Mouse (Mus musculus) hindbrain, postnatal 0 days (tissue): Measurements from ENCODE around the gene Galnt10. TPM values are rescaled to one million over a fixed set of nuclear protein-coding genes. Genes with fewer than 3 reads are reported as not detected.

Experiments
- ATAC-seq: fragments of 200-750 bp; cut with Nextera tagmentation; 2 replicates; pipeline ENCODE4 v1.8.0; 2017; ENCODE audit warnings: mild to moderate bottlenecking, moderate TSS enrichment, moderate library complexity
- DNase-seq: peaks from one replicate; pipeline ENCODE4 v3.0.0-alpha.2; 2015; ENCODE audit warnings: low spot score
- H3K27ac ChIP-seq: fragments of 300-500 bp; sonication (generic); 2 replicates; pipeline ENCODE4 v1.5.1; 2014; ENCODE audit warnings: mild to moderate bottlenecking
- H3K27me3 ChIP-seq: fragments of 300-500 bp; sonication (generic); 2 replicates; pipeline ENCODE4 v1.6.1; 2014; ENCODE audit warnings: low read length, mixed read lengths; ENCODE audit not compliant: insufficient read depth
- H3K36me3 ChIP-seq: fragments of 300-500 bp; sonication (generic); 2 replicates; pipeline ENCODE4 v1.6.1; 2014; ENCODE audit warnings: low read length, mixed read lengths; ENCODE audit not compliant: insufficient read depth
- H3K4me1 ChIP-seq: fragments of 300-500 bp; sonication (generic); 2 replicates; pipeline ENCODE4 v1.6.1; 2014; ENCODE audit warnings: antibody characterized with exemption, low read length, mixed read lengths; ENCODE audit not compliant: insufficient read depth
- H3K4me2 ChIP-seq: fragments of 300-500 bp; sonication (generic); 2 replicates; pipeline ENCODE4 v1.6.1; 2014; ENCODE audit warnings: low read depth, mild to moderate bottlenecking, low read length, moderate library complexity, mixed read lengths
- H3K4me3 ChIP-seq: fragments of 300-500 bp; sonication (generic); 2 replicates; pipeline ENCODE4 v1.5.1; 2014; ENCODE audit warnings: low read length
- H3K9ac ChIP-seq: fragments of 300-500 bp; sonication (generic); replicated peaks from 2 replicates; pipeline ENCODE4 v1.6.1; 2014; ENCODE audit warnings: mild to moderate bottlenecking, low read length, moderate library complexity, mixed read lengths
- H3K9me3 ChIP-seq: fragments of 300-500 bp; sonication (generic); 2 replicates; pipeline ENCODE4 v1.6.1; 2016; ENCODE audit warnings: low read length, mixed read lengths
- CTCF ChIP-seq: IDR thresholded peaks from 2 replicates; pipeline ENCODE4 v1.5.1; 2016; ENCODE audit warnings: antibody characterized with exemption, control low read depth, low read depth
- WGBS: fragments of 180-500 bp; shearing (Covaris S2); extraction: QIAGEN DNeasy Blood & Tissue Kit; methylation state at CpG from one replicate; pipeline ENCODE4 v1.1.7; 2014; 5-methylcytosine and 5-hydroxymethylcytosine counted together
- polyA plus RNA-seq: library from polyadenylated mRNA; unstranded; fragments of >200 nt; fragmentation: Nextera tagmentation; extraction: Ambion mirVana; gene quantifications from 2 replicates; pipeline ENCODE4 v1.2.1, GENCODE M21; 2015
- total RNA-seq: library from RNA; depleted of rRNA; stranded (reverse); fragments of >200 nt; gene quantifications from 2 replicates; pipeline ENCODE4 v1.2.3, GENCODE M21; 2014

Gene Galnt10
- total and polyA plus RNA-seq, 2 experiments from 2014 or later: 10.9 to 20.3 TPM

DNA sequence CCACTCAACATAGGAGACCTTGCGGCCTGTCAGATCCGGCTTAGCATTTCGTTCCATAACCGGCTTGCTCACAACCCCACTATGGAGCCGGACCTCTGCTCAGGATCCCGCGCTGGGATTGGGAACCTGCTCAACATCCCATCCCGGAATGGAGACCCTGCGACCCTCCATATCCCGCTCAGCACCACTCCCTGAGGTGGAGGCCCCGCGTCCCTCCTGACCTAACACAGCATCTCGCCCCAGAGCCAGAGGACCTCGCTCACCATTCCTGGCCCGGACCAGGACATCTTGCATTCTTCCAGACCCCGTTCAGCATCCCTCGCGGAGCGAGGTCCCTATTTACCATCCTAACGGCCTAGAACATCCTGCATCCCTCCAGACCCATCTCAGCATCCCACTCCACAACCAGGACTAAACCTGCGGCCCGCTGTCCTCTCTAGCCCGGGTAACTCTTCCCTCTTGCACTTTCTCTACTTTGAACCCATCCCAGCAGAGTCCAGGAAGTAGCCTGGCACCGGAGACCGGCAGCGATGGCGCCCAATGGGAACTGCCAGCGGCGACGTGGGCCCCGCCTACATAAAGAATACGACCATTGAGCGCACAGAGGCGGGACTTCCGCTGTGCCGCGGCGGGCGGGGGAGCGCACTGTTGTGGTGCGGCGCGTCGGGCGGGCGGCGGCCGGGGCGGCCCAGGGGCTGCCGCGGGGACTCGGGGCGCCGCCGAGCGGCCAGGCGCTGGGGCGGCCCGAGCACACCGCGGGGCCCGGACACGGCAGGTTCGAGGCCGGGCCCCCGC lies 155.9 kb downstream of the Galnt10 start, which contains the start of gene Sap30l:
TSS of gene Sap30l (plus strand) at position 667 of the 795 bp plus-strand sequence.
- Histone ChIP-seq H3K4me3 (peak within 1 kb of the TSS; percentile 91), H3K4me2 (peak within 1 kb of the TSS; percentile 99), H3K9ac (peak within 1 kb of the TSS; percentile 73), H3K4me1 (peaks cover 10% of the 10 kb centered on the region), H3K9me3 (no peaks in the 10 kb centered on the region), H3K27ac (peak within 1 kb of the TSS; percentile 71), H3K27me3 (no peaks in the 10 kb centered on the region), H3K36me3 (no peaks in the 10 kb centered on the region)
- under 1% methylated on average over 63 of the region's 66 CpGs for WGBS
- TF ChIP-seq CTCF: no peak
- DNase-seq (peak; percentile 98), ATAC-seq (peak; percentile 98)

DNA sequence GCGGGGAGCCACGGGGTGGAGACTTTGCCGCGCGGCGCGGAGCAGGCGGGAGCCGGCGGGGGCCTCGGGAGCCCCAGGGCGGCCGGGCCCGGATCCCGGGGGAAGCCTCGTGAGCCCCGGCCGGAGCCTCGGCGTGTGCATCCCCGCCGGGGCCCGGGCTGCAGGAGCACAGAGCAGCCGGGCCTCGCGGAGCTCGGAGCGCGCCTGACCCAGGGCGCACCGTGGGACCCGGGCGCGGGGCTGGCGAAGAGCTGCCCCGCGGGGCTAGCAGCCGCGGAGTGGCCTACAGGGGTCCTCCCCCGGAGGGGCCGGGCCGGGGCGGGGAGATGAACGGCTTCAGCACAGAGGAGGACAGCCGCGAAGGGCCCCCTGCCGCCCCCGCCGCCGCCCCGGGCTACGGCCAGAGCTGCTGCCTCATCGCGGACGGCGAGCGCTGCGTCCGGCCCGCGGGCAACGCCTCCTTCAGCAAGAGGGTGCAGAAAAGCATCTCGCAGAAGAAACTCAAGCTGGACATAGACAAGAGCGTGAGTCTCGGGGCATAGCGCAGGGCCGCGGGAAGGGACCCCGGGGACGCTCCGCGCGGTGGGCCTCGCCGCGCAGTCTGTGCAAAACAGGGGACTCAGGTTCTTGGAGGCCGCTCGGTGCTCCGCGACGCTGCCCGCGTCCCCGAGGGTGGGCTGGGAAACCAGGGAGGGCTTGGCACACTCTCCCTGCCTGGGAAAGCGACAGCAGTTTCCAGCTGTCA lies 156.7 kb downstream of the Galnt10 start:
- peak overlapping the region; percentile 99 for H3K4me2 ChIP-seq
- H3K27ac ChIP-seq: peak overlapping the region; percentile 70
- no peaks in the 10 kb centered on the region for H3K27me3 ChIP-seq
- H3K36me3 ChIP-seq: no peaks in the 10 kb centered on the region
- WGBS: 2% methylated on average over 84 of the region's 85 CpGs
- peak; percentile 71 for ATAC-seq
- H3K4me1 ChIP-seq: peaks cover 10% of the 10 kb centered on the region
- H3K9ac ChIP-seq: peak overlapping the region; percentile 73
- peak overlapping the region; percentile 91 for H3K4me3 ChIP-seq
- H3K9me3 ChIP-seq: no peaks in the 10 kb centered on the region
- TF ChIP-seq CTCF: no peak
- peak; percentile 41 for DNase-seq

DNA sequence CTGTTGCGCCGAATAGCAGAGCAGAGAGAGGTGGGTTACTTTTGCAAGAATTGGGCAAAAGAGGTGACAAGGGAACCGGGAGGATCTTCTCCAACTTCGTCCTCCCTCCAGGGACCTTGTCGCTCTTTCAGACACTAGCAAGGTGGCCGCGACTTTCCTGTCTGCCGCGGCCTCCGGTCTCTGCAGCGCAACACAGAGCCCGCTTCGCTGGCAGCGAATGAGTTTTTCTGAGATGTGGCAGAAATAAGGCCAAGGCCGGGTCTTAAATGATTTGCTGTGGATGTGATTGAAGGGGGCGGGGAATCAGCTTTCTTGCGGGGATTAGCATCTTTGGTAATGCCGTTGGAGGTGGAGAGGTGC lies 157.2 kb downstream of the Galnt10 start:
- DNase-seq: peak; percentile 56
- peak overlapping the region; percentile 99 for H3K4me2 ChIP-seq
- WGBS: under 1% methylated on average over 18 of the region's 18 CpGs
- H3K27ac ChIP-seq: no peak overlapping the region
- no peaks in the 10 kb centered on the region for H3K9me3 ChIP-seq
- H3K4me3 ChIP-seq: peak overlapping the region; percentile 91
- H3K27me3 ChIP-seq: no peaks in the 10 kb centered on the region
- peaks cover 10% of the 10 kb centered on the region for H3K4me1 ChIP-seq
- H3K36me3 ChIP-seq: no peaks in the 10 kb centered on the region
- H3K9ac ChIP-seq: peak overlapping the region; percentile 73
- no peak for TF ChIP-seq CTCF
- ATAC-seq: no peak

DNA sequence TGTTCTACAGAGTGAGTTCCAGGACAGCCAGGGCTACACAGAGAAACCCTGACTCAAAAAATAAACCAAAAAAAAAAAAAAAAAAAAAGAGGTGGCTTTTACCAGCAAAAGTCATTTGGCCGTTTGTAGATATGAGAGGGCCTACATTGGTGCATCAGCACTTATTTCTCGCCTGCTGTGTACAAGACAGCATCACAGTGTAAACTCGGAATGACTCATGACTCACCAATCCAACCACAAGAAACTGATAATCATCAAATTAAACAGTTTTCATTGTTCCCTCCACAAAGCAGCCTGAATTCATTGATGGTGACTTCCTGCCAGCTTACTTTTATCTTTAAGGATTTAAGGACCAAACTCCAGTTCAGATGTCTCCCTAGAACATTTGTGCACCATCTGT lies 159.8 kb downstream of the Galnt10 start:
- Histone ChIP-seq H3K27me3 (no peaks in the 10 kb centered on the region), H3K9ac (no peak overlapping the region), H3K27ac (no peak overlapping the region), H3K9me3 (no peaks in the 10 kb centered on the region), H3K4me2 (no peak overlapping the region), H3K36me3 (0 out of 2 replicates have a peak, but pooled peaks cover 2% of the 10 kb centered on the region), H3K4me1 (peaks cover 10% of the 10 kb centered on the region), H3K4me3 (no peak overlapping the region)
- ATAC-seq (no peak), DNase-seq (no peak)
- TF ChIP-seq CTCF: no peak
- WGBS: 74% methylated on average over 3 of the region's 3 CpGs

DNA sequence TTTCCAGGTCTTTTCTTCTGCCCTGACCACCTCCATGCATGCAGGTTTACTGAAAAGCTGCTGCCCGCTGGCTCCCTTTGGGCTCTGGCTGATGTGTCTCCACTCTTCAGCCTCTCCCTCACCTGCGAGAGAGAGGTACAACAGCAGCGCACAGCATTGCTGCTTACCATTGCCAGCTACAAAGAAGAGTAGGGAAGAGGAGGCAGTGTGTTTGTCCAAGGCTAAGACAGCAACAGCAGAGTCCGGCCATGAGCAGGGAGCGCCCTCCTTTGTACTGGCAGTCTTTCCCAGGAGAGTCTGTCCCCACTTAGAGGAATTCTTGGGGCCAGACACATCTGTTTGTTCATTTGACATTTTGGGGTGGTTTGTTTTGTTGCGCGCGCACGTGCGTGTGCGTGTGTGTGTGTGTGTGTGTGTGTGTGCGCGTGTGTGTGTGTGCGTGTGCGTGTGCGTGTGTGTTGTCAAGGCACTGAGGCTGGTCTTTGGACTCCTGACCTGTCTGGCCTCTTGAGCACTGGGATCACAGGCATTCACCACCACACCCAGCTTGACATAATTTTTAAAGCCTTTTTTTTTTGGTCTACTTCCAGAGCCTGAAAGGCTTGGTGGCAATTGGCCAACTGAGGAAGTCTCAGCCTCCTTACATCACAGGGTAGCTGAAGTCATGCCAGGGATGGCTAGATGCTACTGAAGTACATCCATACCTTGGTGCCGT lies 163.9 kb downstream of the Galnt10 start:
- no peaks in the 10 kb centered on the region for H3K27me3 ChIP-seq
- no peaks in the 10 kb centered on the region for H3K9me3 ChIP-seq
- H3K36me3 ChIP-seq: peaks cover 11% of the 10 kb centered on the region
- DNase-seq: no peak
- H3K27ac ChIP-seq: no peak overlapping the region
- H3K4me3 ChIP-seq: no peak overlapping the region
- no peak overlapping the region for H3K4me2 ChIP-seq
- no peak for ATAC-seq
- no peak for TF ChIP-seq CTCF
- H3K4me1 ChIP-seq: no peaks in the 10 kb centered on the region
- no peak overlapping the region for H3K9ac ChIP-seq
- 92% methylated on average over 17 of the region's 17 CpGs for WGBS

DNA sequence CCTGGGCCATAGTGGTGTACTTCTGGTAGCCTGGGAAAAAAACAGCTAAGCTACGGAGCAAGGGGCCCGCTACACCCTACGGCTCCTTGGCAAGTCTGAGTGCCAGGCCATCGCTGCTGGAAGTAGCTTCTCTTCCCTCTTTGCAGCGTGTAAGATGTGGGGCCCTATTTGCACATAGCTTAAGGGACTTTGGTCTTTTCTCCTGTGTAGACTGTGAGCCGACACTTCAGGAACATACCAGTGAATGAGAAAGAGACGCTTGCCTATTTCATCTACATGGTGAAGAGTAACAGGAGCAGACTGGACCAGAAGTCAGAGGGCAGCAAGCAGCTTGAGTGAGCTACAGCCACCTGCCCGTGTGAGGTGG lies 164.5 kb downstream of the Galnt10 start:
- peaks cover 11% of the 10 kb centered on the region for H3K36me3 ChIP-seq
- H3K4me1 ChIP-seq: no peaks in the 10 kb centered on the region
- ATAC-seq: no peak
- TF ChIP-seq CTCF: no peak
- no peak overlapping the region for H3K4me2 ChIP-seq
- H3K27me3 ChIP-seq: no peaks in the 10 kb centered on the region
- no peak for DNase-seq
- no peak overlapping the region for H3K4me3 ChIP-seq
- no peak overlapping the region for H3K27ac ChIP-seq
- no peak overlapping the region for H3K9ac ChIP-seq
- 85% methylated on average over 8 of the region's 8 CpGs for WGBS
- H3K9me3 ChIP-seq: no peaks in the 10 kb centered on the region
